Mouse (Mus musculus): ENCODE results near the gene Nup88.

Gene Nup88

GRCm38 (mm10) chr11:70969821-70970559 lies at the start of gene Nup88, which contains the start of gene Rpain:
Gene Nup88, minus strand, starts transcription at chr11:70969973.
Gene Rpain, plus strand, starts transcription at chr11:70970213.
- DNase-seq (ENCODE audit: low spot score in 2 of 2), result peak; percentile 83 to 86

GRCm38 (mm10) chr11:71018416-71019200 lies 48.8 kb upstream of the Nup88 start:
- DNase-seq (ENCODE audit: low spot score in 2 of 2), result no peak

GRCm38 (mm10) chr11:71017051-71017450 lies 47.3 kb upstream of the Nup88 start:
- DNase-seq (ENCODE audit: low spot score in 2 of 2), result no peak

- DNase-seq (ENCODE audit: low spot score in 2 of 2), result no peak
These were observed 43.0 kb upstream of the Nup88 start for GRCm38 (mm10) chr11:71012743-71013142.

- no peak for DNase-seq (ENCODE audit: low spot score in 2 of 2)
These were observed 38.5 kb upstream of the Nup88 start for GRCm38 (mm10) chr11:71008321-71008720.

- no peak for DNase-seq (ENCODE audit: low spot score in 2 of 2)
These were observed 38.1 kb upstream of the Nup88 start for GRCm38 (mm10) chr11:71007831-71008230.

GRCm38 (mm10) chr11:71007026-71007425 lies 37.3 kb upstream of the Nup88 start:
- no peak for DNase-seq (ENCODE audit: low spot score in 2 of 2)

- no peak for DNase-seq (ENCODE audit: low spot score in 2 of 2)
These were observed 35.3 kb upstream of the Nup88 start for GRCm38 (mm10) chr11:71005046-71005445.

- peak; percentile 88 to 91 for DNase-seq (ENCODE audit: low spot score in 2 of 2)
These were observed 34.6 kb upstream of the Nup88 start, which contains the start of gene Dhx33 for GRCm38 (mm10) chr11:71004316-71004773. Gene Dhx33, minus strand, starts transcription at chr11:71004437.

- no peak for DNase-seq (ENCODE audit: low spot score in 2 of 2)
These were observed 34.0 kb upstream of the Nup88 start for GRCm38 (mm10) chr11:71003611-71004315.

- DNase-seq (ENCODE audit: low spot score in 2 of 2), result no peak
These were observed 31.4 kb upstream of the Nup88 start for GRCm38 (mm10) chr11:71001167-71001566.

GRCm38 (mm10) chr11:70982557-70983228 lies 12.9 kb upstream of the Nup88 start, which contains the start of gene C1qbp:
Gene C1qbp, minus strand, starts transcription at chr11:70983026.
- peak; percentile 88 to 95 for DNase-seq (ENCODE audit: low spot score in 2 of 2)

- no peak for DNase-seq (ENCODE audit: low spot score in 2 of 2)
These were observed 12.3 kb upstream of the Nup88 start for GRCm38 (mm10) chr11:70982030-70982429.

GRCm38 (mm10) chr11:70980751-70981510 lies 11.2 kb upstream of the Nup88 start:
- no peak for DNase-seq (ENCODE audit: low spot score in 2 of 2)

- DNase-seq (ENCODE audit: low spot score in 2 of 2), result no peak
These were observed 10.5 kb upstream of the Nup88 start for GRCm38 (mm10) chr11:70980232-70980631.

- DNase-seq (ENCODE audit: low spot score in 2 of 2), result no peak
These were observed 7.5 kb upstream of the Nup88 start for GRCm38 (mm10) chr11:70977293-70977692.

- no peak for DNase-seq (ENCODE audit: low spot score in 2 of 2)
These were observed 5.4 kb upstream of the Nup88 start for GRCm38 (mm10) chr11:70975193-70975592.

- no peak for DNase-seq (ENCODE audit: low spot score in 2 of 2)
These were observed 4.2 kb upstream of the Nup88 start for GRCm38 (mm10) chr11:70973947-70974346.

- no peak for DNase-seq (ENCODE audit: low spot score in 2 of 2)
These were observed 2.8 kb upstream of the Nup88 start for GRCm38 (mm10) chr11:70972586-70972985.
